Mouse (Mus musculus): Measurements from ENCODE around the gene Dhx34.
A peak's percentile ranks its signal among the peaks of the same experiment; 100 is the strongest.
"Not testable (repeated sequence)": the region's sequence is repeated elsewhere in the genome, so short reads cannot be mapped to it uniquely, and the experiment has no call there.

The Dhx34 gene

DNA sequence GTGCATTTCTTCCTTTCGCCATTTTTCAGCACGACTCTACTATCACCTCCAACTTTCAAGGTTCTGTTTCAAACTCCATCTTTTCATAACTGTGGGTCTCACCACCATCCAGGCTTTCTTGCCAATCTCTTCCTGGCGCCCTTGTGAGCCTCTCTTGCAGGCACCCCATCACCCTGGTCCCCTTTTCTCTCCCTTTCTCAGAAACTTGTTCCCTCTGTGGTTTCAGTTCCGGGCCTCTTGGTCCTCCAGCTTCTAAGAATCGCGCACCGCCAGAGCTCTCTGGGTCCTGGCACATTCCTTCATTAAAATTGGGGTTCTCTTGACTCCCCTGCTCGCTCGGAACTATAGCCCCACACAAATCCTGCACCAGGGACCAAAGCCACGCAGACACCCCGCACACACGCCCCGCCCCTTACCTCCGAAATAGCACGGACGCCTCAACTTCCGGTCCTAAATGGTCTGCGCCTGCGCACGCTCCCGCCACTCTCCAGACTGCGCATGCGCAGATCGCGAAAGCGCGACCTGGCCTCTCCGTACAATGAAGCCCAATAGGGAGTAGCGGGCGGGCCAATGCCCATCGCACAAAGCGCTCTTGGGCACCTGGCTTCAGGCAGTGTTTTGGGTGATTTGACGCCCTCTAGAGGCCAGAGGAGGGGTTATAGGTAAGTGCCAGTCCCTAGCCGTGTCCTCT, at the start of gene Dhx34:
Gene Dhx34 (minus strand): TSS at position 456 of the 691 bp plus-strand sequence.
- DNase-seq (ENCODE audit: low spot score) = peak; percentile 95

- no peak for DNase-seq (ENCODE audit: low spot score)
These were observed 49.3 kb upstream of the Dhx34 start for GRCm38 (mm10) chr7:16271139-16271538.

DNA sequence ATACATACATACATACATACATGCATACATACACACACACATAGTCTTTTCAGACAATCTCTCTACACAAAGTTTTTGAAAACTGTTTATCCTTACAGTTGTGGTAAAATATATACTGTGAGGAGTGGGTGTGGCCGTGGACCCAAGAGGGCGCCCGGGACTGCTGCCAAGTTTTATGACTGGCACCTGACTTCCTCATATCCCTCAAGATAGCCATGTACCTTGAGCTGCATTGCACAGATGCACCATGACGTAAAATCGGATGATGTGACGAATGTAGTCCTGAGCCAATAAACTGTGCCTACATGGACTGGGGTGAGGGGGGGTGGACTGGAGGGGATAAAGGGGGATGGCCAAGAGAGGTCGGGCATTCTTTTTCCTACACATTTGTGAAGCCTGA, 44.8 kb upstream of the Dhx34 start:
- DNase-seq (ENCODE audit: low spot score) = not testable (repeated sequence)

DNA sequence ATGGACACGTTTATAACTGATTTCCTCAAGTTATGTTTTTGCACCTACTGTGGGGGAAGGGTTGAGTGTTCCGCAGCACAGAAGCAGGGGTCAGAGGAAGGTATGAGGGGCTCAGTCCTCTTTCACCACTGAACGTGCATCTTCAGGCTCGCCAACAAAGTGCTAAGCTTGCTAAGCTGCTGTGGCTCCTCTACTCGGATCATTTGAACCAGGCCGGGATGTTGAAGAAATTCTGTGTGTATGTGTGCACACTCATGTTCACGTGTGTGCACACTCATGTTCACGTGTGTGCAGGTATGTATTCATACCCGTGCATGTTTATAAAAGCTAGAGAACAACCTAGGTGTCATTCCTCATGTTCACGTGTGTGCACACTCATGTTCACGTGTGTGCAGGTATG, 44.0 kb upstream of the Dhx34 start:
- no peak for DNase-seq (ENCODE audit: low spot score)

DNA sequence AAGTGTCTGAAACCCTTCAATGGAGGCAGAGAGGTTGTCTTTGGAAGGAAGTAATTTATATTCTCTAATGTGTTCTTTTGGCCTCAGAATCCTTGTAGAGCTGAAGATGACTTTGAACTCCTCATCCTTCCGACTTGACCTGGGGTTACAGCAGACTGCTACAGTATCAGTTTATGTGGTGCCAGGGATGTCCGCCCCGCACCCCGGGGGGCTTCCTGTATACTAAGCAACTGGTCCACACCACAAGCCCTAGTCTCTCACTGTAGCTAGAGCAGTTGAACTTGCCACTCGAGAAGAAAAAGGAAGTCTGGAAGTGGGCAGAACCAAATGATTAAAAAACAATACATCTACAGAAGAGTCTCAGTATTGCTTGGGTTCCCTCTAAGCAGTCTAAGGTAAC, 42.0 kb upstream of the Dhx34 start:
- DNase-seq (ENCODE audit: low spot score) = no peak

DNA sequence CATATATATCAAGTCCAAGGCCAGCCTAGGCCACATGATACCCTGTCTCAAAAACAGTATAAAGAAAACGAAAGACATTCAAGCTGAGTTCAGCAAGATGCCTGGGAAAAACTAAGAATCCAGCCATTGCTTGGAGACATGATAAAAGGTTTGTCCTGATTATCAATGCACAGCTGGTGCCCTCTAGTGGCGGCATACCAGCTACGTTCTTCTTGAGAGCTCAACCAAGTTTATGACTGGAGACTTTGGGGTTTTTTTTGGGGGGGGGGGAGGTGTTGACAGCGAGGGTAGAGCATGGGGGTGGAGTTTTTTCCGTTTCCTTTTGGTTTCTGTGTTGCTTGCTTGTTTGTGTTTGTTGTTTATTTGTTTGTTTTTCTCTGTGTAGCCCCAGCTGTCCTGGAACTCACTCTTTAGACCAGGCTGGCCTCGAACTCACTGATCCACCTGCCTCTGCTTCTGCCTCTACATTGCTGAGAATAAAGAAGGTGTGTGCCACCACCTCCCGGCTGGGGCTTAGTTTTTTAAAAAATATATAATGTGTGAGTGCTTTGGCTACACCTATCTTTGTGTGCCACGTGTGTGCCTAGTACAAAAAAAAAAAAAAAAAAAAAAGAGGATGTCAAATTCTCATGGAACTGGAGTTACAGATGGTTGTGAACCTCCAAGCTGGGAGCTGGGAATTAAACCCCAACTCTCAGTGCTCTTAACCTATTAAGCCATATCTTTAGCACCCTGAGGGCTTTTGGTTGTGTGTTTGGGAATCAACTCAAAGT, 41.4 kb upstream of the Dhx34 start:
- DNase-seq (ENCODE audit: low spot score) = peak; percentile 84

- DNase-seq (ENCODE audit: low spot score) = no peak
These were observed 39.3 kb upstream of the Dhx34 start for GRCm38 (mm10) chr7:16261097-16261496.

DNA sequence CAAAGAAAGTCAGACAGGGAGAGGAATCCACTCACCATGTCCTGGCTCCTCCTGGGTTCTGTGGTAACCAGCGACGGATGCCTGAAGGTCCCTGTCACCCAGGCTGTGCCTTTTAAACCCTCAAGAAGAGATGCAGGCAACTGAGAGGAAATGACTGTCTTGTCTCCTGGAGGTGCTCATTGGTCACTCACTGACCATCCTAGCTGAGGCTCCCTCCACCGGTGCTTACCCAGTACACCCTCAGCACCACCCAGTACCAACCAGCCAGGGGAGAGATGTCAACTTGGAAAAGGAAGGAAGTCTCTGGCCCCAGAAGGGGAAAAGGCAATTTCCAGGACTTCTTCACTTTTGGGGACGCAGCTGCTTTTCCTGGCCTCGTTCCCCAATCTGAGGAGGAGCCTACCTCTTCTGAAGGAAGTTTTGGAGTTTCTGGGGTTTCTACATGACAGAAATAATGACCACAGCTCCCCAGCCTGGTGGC, 37.3 kb upstream of the Dhx34 start, which contains the start of gene C5ar1:
Gene C5ar1 (minus strand): TSS at position 431 of the 481 bp plus-strand sequence.
- DNase-seq (ENCODE audit: low spot score) = no peak

- no peak for DNase-seq (ENCODE audit: low spot score)
These were observed 36.0 kb upstream of the Dhx34 start for GRCm38 (mm10) chr7:16257830-16258229.

GRCm38 (mm10) chr7:16255963-16256362, 34.1 kb upstream of the Dhx34 start:
- DNase-seq (ENCODE audit: low spot score) = not testable (repeated sequence)

DNA sequence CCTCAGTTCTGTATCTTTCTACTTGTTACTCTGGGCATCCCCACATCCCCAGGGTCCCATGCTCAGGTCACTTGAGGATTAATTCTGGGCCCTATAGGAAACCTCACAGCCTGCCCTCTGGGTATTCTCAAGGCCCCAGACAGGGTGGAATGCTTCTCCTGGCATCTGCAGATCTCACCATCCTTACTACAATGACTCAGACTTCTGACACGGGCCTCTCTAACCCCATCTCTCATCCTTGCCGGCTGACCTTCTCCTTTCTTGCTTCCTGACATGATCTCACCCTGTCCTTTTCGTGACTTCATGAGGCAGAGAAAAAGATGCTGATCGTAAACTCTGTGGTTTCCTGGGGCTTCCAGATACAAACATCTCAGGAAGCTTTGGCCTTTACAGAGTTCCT, 32.4 kb upstream of the Dhx34 start:
- DNase-seq (ENCODE audit: low spot score) = no peak

DNA sequence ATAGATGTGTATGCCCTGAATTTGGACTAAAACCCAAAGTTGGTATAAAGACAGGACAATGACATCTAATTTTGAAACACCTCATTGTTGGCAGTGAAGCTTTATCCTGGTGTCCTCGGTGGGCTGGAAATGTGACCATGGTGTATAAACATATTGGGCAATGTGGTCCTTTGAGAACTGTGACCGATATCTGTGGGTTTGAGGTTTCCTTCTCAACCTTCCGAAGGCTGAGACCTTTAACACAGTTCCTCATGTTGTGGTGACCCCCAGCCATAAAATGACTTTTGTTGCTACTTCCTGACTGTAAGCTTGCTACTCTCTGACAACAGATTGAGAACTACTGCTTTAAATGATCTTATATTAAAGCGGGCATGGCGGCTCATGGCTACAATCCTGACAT, 28.9 kb upstream of the Dhx34 start:
- no peak for DNase-seq (ENCODE audit: low spot score)

DNA sequence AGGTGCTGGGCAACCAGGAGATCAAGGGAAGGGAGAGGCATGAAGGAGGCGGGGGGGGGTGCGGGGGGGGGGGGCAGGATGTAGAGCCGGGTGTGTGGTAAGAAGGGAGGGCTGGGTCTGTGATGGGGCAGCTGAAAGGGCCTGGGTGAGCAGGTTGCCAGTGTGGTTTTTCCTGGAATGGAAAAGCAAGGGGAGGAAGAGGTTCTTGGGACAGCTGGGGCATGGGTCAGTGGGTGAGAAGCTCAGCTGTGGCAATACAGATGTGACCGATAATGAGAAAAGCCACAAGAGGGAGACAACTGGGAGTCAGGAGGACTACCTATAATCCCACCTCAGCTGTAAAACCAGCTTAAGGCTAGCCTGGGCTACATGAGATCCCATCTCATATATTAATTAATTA, 24.1 kb upstream of the Dhx34 start:
- DNase-seq (ENCODE audit: low spot score) = no peak

DNA sequence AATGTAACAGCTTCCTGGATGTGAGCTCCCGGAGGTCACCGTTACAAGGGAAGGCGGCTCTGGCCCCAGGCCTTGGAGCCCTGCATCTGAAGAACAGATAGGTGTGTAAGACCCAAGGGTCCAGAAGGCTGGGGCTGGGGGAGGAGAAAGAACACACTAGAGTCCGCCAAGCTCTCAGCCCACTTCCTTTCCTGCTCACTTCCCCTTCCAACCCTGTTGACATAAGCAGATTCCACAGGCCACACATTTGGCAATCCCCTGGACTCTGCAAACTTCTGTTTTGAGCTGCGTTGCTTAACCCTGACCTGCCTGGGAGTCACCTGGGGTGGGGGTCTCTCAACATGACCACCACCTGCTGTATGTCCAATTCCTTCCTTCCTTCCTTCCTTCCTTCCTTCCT, 22.2 kb upstream of the Dhx34 start, which contains the start of gene C5ar2:
Gene C5ar2 (minus strand): TSS at position 88 of the 400 bp plus-strand sequence.
- DNase-seq (ENCODE audit: low spot score) = peak; percentile 33

GRCm38 (mm10) chr7:16242198-16242597, 20.4 kb upstream of the Dhx34 start:
- DNase-seq (ENCODE audit: low spot score) = no peak

- DNase-seq (ENCODE audit: low spot score) = no peak
These were observed 19.9 kb upstream of the Dhx34 start for GRCm38 (mm10) chr7:16241787-16242186.

DNA sequence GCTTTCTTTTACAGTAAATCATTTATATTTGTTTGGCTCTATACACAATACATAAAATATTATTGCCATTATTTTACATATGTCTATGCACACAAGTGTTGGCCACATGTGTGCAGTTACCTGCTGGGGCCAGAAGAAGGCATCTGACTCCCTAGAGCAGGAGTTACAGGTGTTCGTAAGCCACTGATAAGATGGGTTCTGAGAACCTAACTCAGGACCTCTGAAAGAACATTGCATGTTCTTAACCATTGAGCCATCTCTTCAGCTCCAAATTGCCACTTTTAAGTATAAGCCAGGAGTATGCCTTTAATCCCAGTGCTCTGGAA, 19.1 kb upstream of the Dhx34 start:
- DNase-seq (ENCODE audit: low spot score) = no peak

DNA sequence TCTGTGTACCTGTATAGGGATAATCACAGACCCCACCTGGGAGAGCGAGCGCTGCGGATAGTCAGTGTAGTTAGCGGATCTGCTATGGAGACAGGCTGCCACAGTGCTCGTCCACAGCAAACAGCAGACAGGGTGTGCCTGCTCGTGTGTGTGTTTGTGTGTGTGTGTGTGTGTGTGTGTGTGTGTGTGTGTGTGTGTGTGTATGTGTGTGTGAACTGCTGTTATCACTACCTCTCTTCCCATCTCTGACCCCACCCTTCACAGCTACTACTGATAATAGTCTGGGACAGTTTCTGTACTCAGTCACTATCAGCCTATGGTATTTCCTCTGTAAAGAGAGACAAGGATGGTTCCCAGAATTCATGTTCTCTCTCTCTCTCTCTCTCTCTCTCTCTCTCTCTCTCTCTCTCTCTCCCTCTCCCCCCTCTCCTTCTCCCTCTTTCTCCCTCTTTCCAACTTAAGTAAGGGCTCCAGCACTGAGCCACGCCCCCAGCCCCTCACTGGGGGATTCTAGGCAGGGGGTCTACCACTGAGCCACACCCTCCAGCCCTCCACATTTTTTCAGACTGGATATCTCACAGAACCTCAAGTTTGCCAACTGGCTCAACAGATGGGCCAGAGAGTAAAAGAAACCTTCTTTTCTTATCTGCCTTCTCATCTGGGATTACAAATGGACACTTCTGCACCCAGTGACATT, 18.6 kb upstream of the Dhx34 start:
- no peak for DNase-seq (ENCODE audit: low spot score)

GRCm38 (mm10) chr7:16239554-16239997, 17.7 kb upstream of the Dhx34 start:
- peak; percentile 31 for DNase-seq (ENCODE audit: low spot score)

DNA sequence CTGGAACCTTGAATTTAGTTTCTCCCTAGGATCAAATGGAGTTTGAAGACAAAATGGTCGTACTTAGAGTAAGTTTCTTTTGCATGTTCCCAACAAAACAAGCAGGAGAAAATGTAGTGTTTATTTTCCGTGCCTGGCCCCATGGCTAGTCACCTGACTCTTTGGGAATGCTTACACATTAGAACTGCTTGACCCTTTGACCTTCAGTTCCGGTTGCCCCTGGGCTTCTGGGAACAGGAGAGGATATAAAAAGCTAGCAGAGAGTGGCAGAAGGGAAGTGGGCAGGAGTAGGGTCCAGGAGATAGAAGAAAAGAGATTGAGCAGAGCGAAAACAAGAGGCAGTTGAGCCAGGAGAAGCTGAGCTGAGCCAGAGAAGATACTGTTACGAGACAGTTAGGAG, 8.0 kb upstream of the Dhx34 start:
- no peak for DNase-seq (ENCODE audit: low spot score)

- DNase-seq (ENCODE audit: low spot score) = no peak
These were observed 7.9 kb downstream of the Dhx34 start for GRCm38 (mm10) chr7:16213986-16214385.

DNA sequence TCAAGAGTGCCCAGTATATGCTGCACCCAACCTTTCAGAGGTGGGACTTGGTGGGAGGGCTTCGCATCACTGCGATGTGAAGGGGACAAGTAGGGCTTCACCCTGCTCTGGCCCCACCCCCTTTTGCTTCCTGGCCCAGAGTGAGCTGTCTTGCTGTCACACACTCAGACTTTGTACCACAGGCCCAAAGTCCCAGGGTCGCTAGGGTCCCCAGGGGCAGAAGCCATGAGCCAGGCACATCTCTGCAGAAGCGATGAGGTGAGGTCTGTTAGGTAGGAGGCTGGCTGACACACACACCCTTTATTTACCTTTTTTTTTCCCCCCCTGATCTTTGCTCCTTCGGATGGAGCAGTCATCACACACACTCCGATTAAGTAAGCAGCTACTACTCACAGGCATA, 8.6 kb downstream of the Dhx34 start:
- no peak for DNase-seq (ENCODE audit: low spot score)

DNA sequence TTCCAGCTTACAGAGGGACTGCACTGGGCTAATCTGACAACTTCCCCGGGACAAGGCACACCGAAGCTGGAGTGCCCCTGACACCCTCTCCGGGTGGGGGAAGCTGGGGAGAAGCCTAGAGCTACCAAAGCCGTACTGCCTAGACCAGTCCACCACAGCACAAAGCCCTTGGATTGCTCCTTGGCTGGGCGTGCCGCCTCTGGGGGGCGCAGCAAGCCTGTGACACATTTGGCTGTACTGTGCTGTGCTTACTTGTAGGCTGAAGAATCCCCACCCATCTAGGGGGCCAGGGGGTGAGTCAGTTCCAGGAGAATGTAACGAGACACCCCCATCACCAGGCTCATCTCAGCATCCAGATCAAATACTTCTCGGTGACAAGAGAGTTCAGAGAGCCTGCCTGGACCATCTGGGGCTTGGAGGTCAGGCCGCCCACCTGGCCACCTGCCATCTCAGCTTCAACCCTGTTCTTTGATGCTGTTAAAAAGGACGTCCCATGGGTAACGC, 10.9 kb downstream of the Dhx34 start:
- no peak for DNase-seq (ENCODE audit: low spot score)

Data from layer of hippocampus, adult 11-12 months (tissue).